Mouse (Mus musculus) induced T-regulatory cell, adult 2 months (primary cell): ENCODE results near the gene Xpo6.

Experiments used
- DNase-seq: peaks from one replicate; pipeline ENCODE4 v3.0.0-alpha.2; 2012; ENCODE audit warnings: low read depth

The Xpo6 gene

GRCm38 (mm10) chr7:126127673-126128072, 72.6 kb downstream of the Xpo6 start:
- DNase-seq: no peak

- DNase-seq: no peak
Observed at GRCm38 (mm10) chr7:126126502-126126901, 73.8 kb downstream of the Xpo6 start.

- no peak for DNase-seq
Observed at GRCm38 (mm10) chr7:126121533-126121932, 78.8 kb downstream of the Xpo6 start.

GRCm38 (mm10) chr7:126119819-126120218, 80.5 kb downstream of the Xpo6 start:
- DNase-seq: peak; percentile 58

GRCm38 (mm10) chr7:126113263-126113662, 87.0 kb downstream of the Xpo6 start:
- no peak for DNase-seq

- DNase-seq: no peak
Observed at GRCm38 (mm10) chr7:126111230-126111629, 89.1 kb downstream of the Xpo6 start.

GRCm38 (mm10) chr7:126109898-126110297, 90.4 kb downstream of the Xpo6 start:
- no peak for DNase-seq

- DNase-seq: no peak
Observed at GRCm38 (mm10) chr7:126100440-126100839, 99.9 kb downstream of the Xpo6 start.

GRCm38 (mm10) chr7:126099835-126100234, 100.5 kb downstream of the Xpo6 start:
- DNase-seq: no peak

- DNase-seq: no peak
Observed at GRCm38 (mm10) chr7:126099163-126099775, 101.0 kb downstream of the Xpo6 start.

GRCm38 (mm10) chr7:126097219-126097915, 102.9 kb downstream of the Xpo6 start:
- DNase-seq: peak; percentile 32

- DNase-seq: no peak
Observed at GRCm38 (mm10) chr7:126096596-126096995, 103.7 kb downstream of the Xpo6 start.

GRCm38 (mm10) chr7:126094738-126095137, 105.6 kb downstream of the Xpo6 start:
- no peak for DNase-seq

- DNase-seq: no peak
Observed at GRCm38 (mm10) chr7:126093162-126093561, 107.1 kb downstream of the Xpo6 start.

GRCm38 (mm10) chr7:126089782-126090181, 110.5 kb downstream of the Xpo6 start:
- DNase-seq: peak; percentile 77

GRCm38 (mm10) chr7:126088155-126088554, 112.1 kb downstream of the Xpo6 start:
- peak; percentile 58 for DNase-seq

- no peak for DNase-seq
Observed at GRCm38 (mm10) chr7:126087602-126088001, 112.7 kb downstream of the Xpo6 start.

- no peak for DNase-seq
Observed at GRCm38 (mm10) chr7:126086321-126086741, 114.0 kb downstream of the Xpo6 start.

- no peak for DNase-seq
Observed at GRCm38 (mm10) chr7:126085154-126085553, 115.1 kb downstream of the Xpo6 start.

- DNase-seq: no peak
Observed at GRCm38 (mm10) chr7:126083980-126084348, 116.3 kb downstream of the Xpo6 start.

- DNase-seq: no peak
Observed at GRCm38 (mm10) chr7:126083341-126083979, 116.8 kb downstream of the Xpo6 start.

- no peak for DNase-seq
Observed at GRCm38 (mm10) chr7:126082286-126082741, 118.0 kb downstream of the Xpo6 start, which contains the start of gene Gsg1l. TSS of gene Gsg1l (minus strand) at chr7:126082411.

- DNase-seq: no peak
Observed at GRCm38 (mm10) chr7:126081727-126082285, 118.5 kb downstream of the Xpo6 start.
